Mouse (Mus musculus) limb, embryonic 14.5 days (tissue): Measurements from ENCODE around the gene Usp10. TPM values are rescaled to one million over a fixed set of nuclear protein-coding genes. Genes with fewer than 3 reads are reported as not detected.
A peak's percentile ranks its signal among the peaks of the same experiment; 100 is the strongest.

Source experiments
- ATAC-seq: fragments of 200-750 bp; cut with Nextera tagmentation; 2 replicates; pipeline ENCODE4 v1.8.0; 2017; ENCODE audit warnings: low read depth, moderate number of reproducible peaks, moderate TSS enrichment; ENCODE audit not compliant: low FRiP score
- DNase-seq: peaks from one replicate; pipeline ENCODE4 v3.0.0-alpha.2; 2015; ENCODE audit warnings: low spot score
- H3K27ac ChIP-seq: fragments of 300-500 bp; sonication (generic); replicated peaks from 2 replicates; pipeline ENCODE4 v1.5.1; 2014; ENCODE audit warnings: low read depth, mild to moderate bottlenecking, low read length, moderate library complexity, mixed read lengths
- H3K27me3 ChIP-seq: fragments of 300-500 bp; sonication (generic); 2 replicates; pipeline ENCODE4 v1.6.1; 2014; ENCODE audit warnings: low read length, mixed read lengths; ENCODE audit not compliant: control insufficient read depth, insufficient read depth
- H3K36me3 ChIP-seq: fragments of 300-500 bp; sonication (generic); 2 replicates; pipeline ENCODE4 v1.6.1; 2014; ENCODE audit warnings: mild to moderate bottlenecking, low read length, moderate library complexity, mixed read lengths; ENCODE audit not compliant: control insufficient read depth, insufficient read depth
- H3K4me1 ChIP-seq: fragments of 300-500 bp; sonication (generic); 2 replicates; pipeline ENCODE4 v1.6.1; 2014; ENCODE audit warnings: antibody characterized with exemption, low read length, mixed read lengths; ENCODE audit not compliant: control insufficient read depth, insufficient read depth
- H3K4me2 ChIP-seq: fragments of 300-500 bp; sonication (generic); replicated peaks from 2 replicates; pipeline ENCODE4 v1.6.1; 2014; ENCODE audit warnings: low read depth, mild to moderate bottlenecking, low read length, moderate library complexity; ENCODE audit not compliant: severe bottlenecking
- H3K4me3 ChIP-seq: fragments of 300-500 bp; sonication (generic); replicated peaks from 2 replicates; pipeline ENCODE4 v1.5.1; 2014; ENCODE audit warnings: low read length
- H3K9ac ChIP-seq: fragments of 300-500 bp; sonication (generic); 2 replicates; pipeline ENCODE4 v1.6.1; 2014; ENCODE audit warnings: mild to moderate bottlenecking, low read depth, low read length, moderate library complexity; ENCODE audit not compliant: severe bottlenecking
- H3K9me3 ChIP-seq: fragments of 300-500 bp; sonication (generic); 2 replicates; pipeline ENCODE4 v1.6.1; 2016; ENCODE audit warnings: low read length; ENCODE audit not compliant: control insufficient read depth
- POLR2A ChIP-seq: fragments of 200-500 bp; IDR thresholded peaks from 2 replicates; pipeline ENCODE4 v1.8.0; 2012; ENCODE audit warnings: inconsistent platforms, mild to moderate bottlenecking, moderate library complexity, borderline replicate concordance; ENCODE audit not compliant: insufficient read depth, insufficient read length; ENCODE audit errors: extremely low read depth
- WGBS: fragments of 180-500 bp; shearing (Covaris S2); extraction: QIAGEN DNeasy Blood & Tissue Kit; methylation state at CpG from one replicate; pipeline ENCODE4 v1.1.7; 2014; 5-methylcytosine and 5-hydroxymethylcytosine counted together
- polyA plus RNA-seq, 2 experiments: library from polyadenylated mRNA; depleted of rRNA in 1 of 2; stranded (reverse) in 1 of 2; unstranded in 1 of 2; fragments of >200 nt; fragmentation: Nextera tagmentation in 1 of 2; extraction: Ambion mirVana in 1 of 2; gene quantifications; 2 replicates each; pipeline versions ENCODE4 v1.2.1 to v1.2.3; 2012 to 2014

Usp10 gene
- polyA plus RNA-seq, 2 experiments, result 95.9 to 131 TPM

- no peak for DNase-seq
- H3K4me1 ChIP-seq, result peaks cover 13% of the 10 kb centered on the region
- H3K9ac ChIP-seq, result no peak overlapping the region
- H3K9me3 ChIP-seq, result no peaks in the 10 kb centered on the region
- 56% methylated on average over 8 of the region's 8 CpGs for WGBS
- no peaks in the 10 kb centered on the region for H3K27me3 ChIP-seq
- no peaks in the 10 kb centered on the region for H3K36me3 ChIP-seq
- no peak overlapping the region for H3K4me2 ChIP-seq
- 0 out of 2 replicates have a peak overlapping the region, but pooled peaks have one; percentile 19 for H3K27ac ChIP-seq
- TF ChIP-seq POLR2A, result no peak
- H3K4me3 ChIP-seq, result no peak overlapping the region
- no peak for ATAC-seq
Measured at GRCm38 (mm10) chr8:120000461-120000860, 90.3 kb downstream of the Usp10 start.

DNA sequence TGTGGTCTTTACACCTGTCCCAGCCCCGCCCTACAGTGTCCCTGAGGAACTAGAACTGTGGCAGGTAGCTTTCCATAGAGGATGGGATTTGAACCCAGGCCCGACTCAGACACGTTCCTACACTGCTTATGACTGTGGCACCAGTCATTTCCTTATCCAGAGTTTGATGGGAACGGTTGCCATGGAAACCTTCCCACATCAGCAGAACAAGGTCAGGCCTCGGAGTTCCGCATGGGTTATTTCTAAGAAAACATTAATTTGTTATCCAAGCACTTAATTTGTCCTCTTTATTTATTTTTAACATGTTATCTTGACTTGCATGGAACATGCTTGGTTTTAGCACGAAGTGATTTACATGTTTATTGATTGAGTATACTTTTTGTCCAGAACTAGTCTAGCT, 91.6 kb downstream of the Usp10 start:
- H3K4me2 ChIP-seq, result no peak overlapping the region
- H3K9ac ChIP-seq, result no peak overlapping the region
- H3K27me3 ChIP-seq, result no peaks in the 10 kb centered on the region
- DNase-seq (no peak), ATAC-seq (no peak)
- no peaks in the 10 kb centered on the region for H3K9me3 ChIP-seq
- peaks cover 17% of the 10 kb centered on the region for H3K4me1 ChIP-seq
- no peak overlapping the region for H3K27ac ChIP-seq
- no peak overlapping the region for H3K4me3 ChIP-seq
- 73% methylated on average over 7 of the region's 7 CpGs for WGBS
- no peak for TF ChIP-seq POLR2A
- H3K36me3 ChIP-seq, result no peaks in the 10 kb centered on the region

DNA sequence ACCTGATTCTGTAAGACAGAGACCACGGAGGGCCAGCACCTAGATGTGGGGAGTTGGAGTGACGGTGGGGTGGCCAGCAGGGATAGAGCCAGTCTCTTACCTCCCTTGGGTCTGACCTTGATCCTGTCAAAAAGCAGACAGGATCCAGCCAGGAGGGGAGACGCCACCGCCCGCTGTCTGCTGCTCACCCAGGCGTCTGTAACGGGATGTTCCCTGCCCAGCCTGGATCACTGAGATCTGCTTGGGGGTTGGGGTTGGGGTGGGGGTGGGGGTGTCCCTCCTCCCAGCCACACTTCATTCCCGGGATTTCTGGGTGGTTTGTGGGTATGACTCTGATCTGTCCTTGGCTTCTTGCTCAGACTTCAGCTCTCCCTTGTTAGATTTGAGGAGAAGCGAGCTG, 92.2 kb downstream of the Usp10 start:
- ATAC-seq (no peak), DNase-seq (no peak)
- H3K36me3 ChIP-seq, result no peaks in the 10 kb centered on the region
- 53% methylated on average over 9 of the region's 9 CpGs for WGBS
- H3K9ac ChIP-seq, result no peak overlapping the region
- H3K4me2 ChIP-seq, result no peak overlapping the region
- H3K4me3 ChIP-seq, result no peak overlapping the region
- H3K4me1 ChIP-seq, result peaks cover 19% of the 10 kb centered on the region
- H3K27me3 ChIP-seq, result no peaks in the 10 kb centered on the region
- TF ChIP-seq POLR2A, result no peak
- H3K27ac ChIP-seq, result no peak overlapping the region
- no peaks in the 10 kb centered on the region for H3K9me3 ChIP-seq

GRCm38 (mm10) chr8:120004154-120004702, 94.1 kb downstream of the Usp10 start:
- 19% methylated on average over 14 of the region's 14 CpGs for WGBS
- no peaks in the 10 kb centered on the region for H3K9me3 ChIP-seq
- no peak overlapping the region for H3K4me2 ChIP-seq
- TF ChIP-seq POLR2A, result no peak
- ATAC-seq (no peak), DNase-seq (peak; percentile 42)
- no peaks in the 10 kb centered on the region for H3K36me3 ChIP-seq
- H3K4me3 ChIP-seq, result no peak overlapping the region
- H3K27me3 ChIP-seq, result no peaks in the 10 kb centered on the region
- peaks cover 19% of the 10 kb centered on the region for H3K4me1 ChIP-seq
- no peak overlapping the region for H3K9ac ChIP-seq
- H3K27ac ChIP-seq, result no peak overlapping the region

DNA sequence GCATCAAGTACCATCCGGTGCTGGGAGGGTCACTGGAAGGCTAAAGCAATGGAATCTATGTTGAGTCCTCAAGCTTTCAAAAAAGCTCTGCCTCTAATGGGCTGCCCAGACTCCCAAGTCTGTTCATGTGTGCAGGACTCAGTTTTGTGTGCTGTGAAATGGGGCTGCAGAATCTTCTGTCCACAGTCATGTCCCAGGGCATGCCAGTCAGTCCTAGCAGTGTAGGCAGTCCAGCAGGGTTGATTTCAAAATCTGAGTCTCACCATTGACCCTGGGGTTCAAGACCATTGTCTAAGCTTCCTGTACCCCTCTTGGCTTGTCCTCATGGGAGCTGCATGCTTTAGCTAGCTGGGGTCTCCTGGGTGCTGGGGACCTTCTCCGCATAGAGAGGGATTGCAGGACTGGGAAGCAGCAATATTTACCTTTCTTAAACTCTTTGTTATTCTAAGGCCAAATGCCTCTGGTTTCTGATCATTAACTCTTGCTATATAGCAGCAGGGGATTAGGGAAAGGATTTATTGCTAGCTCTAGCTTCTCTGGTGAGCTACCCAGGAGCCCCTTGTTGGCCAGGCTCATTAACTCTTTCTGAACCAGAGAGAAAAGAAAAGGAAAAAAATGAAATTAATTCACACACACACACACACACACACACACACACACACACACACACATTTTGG, 94.7 kb downstream of the Usp10 start:
- H3K4me1 ChIP-seq, result peaks cover 19% of the 10 kb centered on the region
- H3K4me2 ChIP-seq, result no peak overlapping the region
- TF ChIP-seq POLR2A, result no peak
- DNase-seq (no peak), ATAC-seq (no peak)
- 32% methylated on average over 2 of the region's 2 CpGs for WGBS
- H3K4me3 ChIP-seq, result no peak overlapping the region
- no peaks in the 10 kb centered on the region for H3K27me3 ChIP-seq
- H3K9ac ChIP-seq, result no peak overlapping the region
- H3K9me3 ChIP-seq, result no peaks in the 10 kb centered on the region
- H3K36me3 ChIP-seq, result no peaks in the 10 kb centered on the region
- no peak overlapping the region for H3K27ac ChIP-seq
